Mouse (Mus musculus) heart, adult 2 months (tissue): ENCODE measurements at regions not wholly inside any gene's neighbourhood (a gene's known extent, or its start where the extent isn't known, plus 50 kb on each side); places are given as distances from the start of the nearest gene placed in this dataset.

Experiments used
- DNase-seq, 2 experiments: peaks; one replicate each; pipeline ENCODE4 v3.0.0; 2021
- H3K27ac ChIP-seq: fragments of 200-600 bp; 2 replicates; pipeline ENCODE4 v1.8.1; 2022
- H3K27me3 ChIP-seq: fragments of 200-500 bp; 2 replicates; pipeline ENCODE4 v1.6.1; 2012; ENCODE audit warnings: mild to moderate bottlenecking, low read length, inconsistent platforms, mixed read lengths; ENCODE audit not compliant: control insufficient read depth, insufficient read depth
- H3K36me3 ChIP-seq: fragments of 200-500 bp; 2 replicates; pipeline ENCODE4 v1.6.1; 2012; ENCODE audit warnings: low read length, inconsistent platforms; ENCODE audit not compliant: control insufficient read depth, insufficient read depth
- H3K4me1 ChIP-seq: fragments of 200-500 bp; 2 replicates; pipeline ENCODE4 v1.6.1; 2011; ENCODE audit warnings: low read length; ENCODE audit not compliant: control insufficient read depth, insufficient read depth
- H3K4me3 ChIP-seq: fragments of 200-600 bp; 2 replicates; pipeline ENCODE4 v1.8.1; 2022
- H3K79me2 ChIP-seq: fragments of 200-500 bp; replicated peaks from 2 replicates; pipeline ENCODE4 v1.6.1; 2012; ENCODE audit warnings: mild to moderate bottlenecking, inconsistent platforms, low read length, moderate library complexity, mixed read lengths; ENCODE audit not compliant: control insufficient read depth, insufficient read depth
- H3K9ac ChIP-seq: fragments of 200-500 bp; 2 replicates; pipeline ENCODE4 v1.6.1; 2012; ENCODE audit warnings: low read depth, mild to moderate bottlenecking, control low read depth, inconsistent platforms, low read length, mixed read lengths
- CTCF ChIP-seq: fragments of 200-600 bp; IDR thresholded peaks from 2 replicates; pipeline ENCODE4 v1.8.1; 2022; ENCODE audit warnings: antibody characterized with exemption, mild to moderate bottlenecking, moderate library complexity
- EP300 ChIP-seq: fragments of 200-500 bp; IDR thresholded peaks from 2 replicates; pipeline ENCODE4 v1.6.1; 2011; ENCODE audit warnings: low read depth, low read length, control low read depth; ENCODE audit not compliant: insufficient read depth
- POLR2A ChIP-seq: fragments of 200-500 bp; IDR thresholded peaks from 2 replicates; pipeline ENCODE4 v1.6.1; 2011; ENCODE audit warnings: mild to moderate bottlenecking, low read depth, low read length, control low read depth; ENCODE audit not compliant: insufficient read depth
- WGBS: fragments of 180-500 bp; shearing (Covaris S2); methylation state at CpG from one replicate; pipeline ENCODE4 v1.1.7; 2018; 5-methylcytosine and 5-hydroxymethylcytosine counted together
- intact Hi-C: fragments of 180-260 bp; cut with DNase I; formaldehyde crosslinking; loops from one replicate; pipeline ENCODE4 v1.15.1; 2025

- no peak overlapping the region for H3K27ac ChIP-seq
- H3K27me3 ChIP-seq, result no peaks in the 10 kb centered on the region
- DNase-seq, result no peak
- H3K36me3 ChIP-seq, result no peaks in the 10 kb centered on the region
- H3K4me3 ChIP-seq, result no peak overlapping the region
- 70% methylated on average over 3 of the region's 3 CpGs for WGBS
- H3K9ac ChIP-seq, result no peak overlapping the region
- no peaks in the 10 kb centered on the region for H3K4me1 ChIP-seq
- H3K79me2 ChIP-seq, result no peaks in the 10 kb centered on the region
- no peak for TF ChIP-seq CTCF
- TF ChIP-seq POLR2A, result no peak
- TF ChIP-seq EP300, result no peak
- intact Hi-C loops, result no loop called here
Measured at GRCm38 (mm10) chr10:8136662-8137061, 180.6 kb upstream of the Tab2 start.

GRCm38 (mm10) chr10:8135272-8135671 is 179.2 kb upstream of the Tab2 start:
- no peak for DNase-seq
- Histone ChIP-seq H3K27me3 (no peaks in the 10 kb centered on the region), H3K4me3 (no peak overlapping the region), H3K9ac (no peak overlapping the region), H3K4me1 (no peaks in the 10 kb centered on the region), H3K27ac (no peak overlapping the region), H3K36me3 (no peaks in the 10 kb centered on the region), H3K79me2 (no peaks in the 10 kb centered on the region)
- TF ChIP-seq POLR2A, result no peak
- no peak for TF ChIP-seq EP300
- TF ChIP-seq CTCF, result no peak
- intact Hi-C loops, result no loop called here
- WGBS, result 48% methylated on average over 6 of the region's 7 CpGs

- no peaks in the 10 kb centered on the region for H3K4me1 ChIP-seq
Measured at GRCm38 (mm10) chr10:8134398-8134797, 178.4 kb upstream of the Tab2 start.

GRCm38 (mm10) chr10:8133451-8133952 is 177.5 kb upstream of the Tab2 start:
- no peak for DNase-seq
- 59% methylated on average over 13 of the region's 13 CpGs for WGBS
- no peaks in the 10 kb centered on the region for H3K4me1 ChIP-seq

More at GRCm38 (mm10) chr10:8134398-8134797, 178.4 kb upstream of the Tab2 start:
- H3K9ac ChIP-seq, result no peak overlapping the region
- H3K27ac ChIP-seq, result no peak overlapping the region
- H3K36me3 ChIP-seq, result no peaks in the 10 kb centered on the region
- no peak for DNase-seq
- 100% methylated on average over 1 of the region's 1 CpGs for WGBS
- H3K27me3 ChIP-seq, result no peaks in the 10 kb centered on the region
- intact Hi-C loops, result no loop called here
- H3K79me2 ChIP-seq, result no peaks in the 10 kb centered on the region
- no peak overlapping the region for H3K4me3 ChIP-seq
- TF ChIP-seq EP300 (no peak), CTCF (no peak)

GRCm38 (mm10) chr10:8132795-8133194 is 176.8 kb upstream of the Tab2 start:
- Histone ChIP-seq H3K4me3 (no peak overlapping the region), H3K9ac (no peak overlapping the region), H3K27me3 (no peaks in the 10 kb centered on the region), H3K79me2 (no peaks in the 10 kb centered on the region), H3K36me3 (no peaks in the 10 kb centered on the region), H3K27ac (no peak overlapping the region), H3K4me1 (no peaks in the 10 kb centered on the region)
- WGBS, result 80% methylated on average over 2 of the region's 2 CpGs
- TF ChIP-seq CTCF (no peak), EP300 (no peak), POLR2A (no peak)
- intact Hi-C loops, result no loop called here
- DNase-seq, result no peak

More at GRCm38 (mm10) chr10:8133451-8133952, 177.5 kb upstream of the Tab2 start:
- no peaks in the 10 kb centered on the region for H3K79me2 ChIP-seq
- H3K4me3 ChIP-seq, result no peak overlapping the region
- no peak overlapping the region for H3K9ac ChIP-seq
- TF ChIP-seq CTCF (no peak), POLR2A (no peak), EP300 (no peak)
- no peaks in the 10 kb centered on the region for H3K27me3 ChIP-seq
- intact Hi-C loops, result no loop called here
- H3K36me3 ChIP-seq, result no peaks in the 10 kb centered on the region
- no peak overlapping the region for H3K27ac ChIP-seq

GRCm38 (mm10) chr10:8130472-8131241 is 174.6 kb upstream of the Tab2 start:
- no peaks in the 10 kb centered on the region for H3K36me3 ChIP-seq
- no peak overlapping the region for H3K27ac ChIP-seq

More at GRCm38 (mm10) chr10:8130472-8131241, 174.6 kb upstream of the Tab2 start:
- Histone ChIP-seq H3K27me3 (no peaks in the 10 kb centered on the region), H3K9ac (no peak overlapping the region), H3K4me3 (no peak overlapping the region), H3K4me1 (no peaks in the 10 kb centered on the region), H3K79me2 (no peaks in the 10 kb centered on the region)
- TF ChIP-seq CTCF (no peak), POLR2A (no peak), EP300 (no peak)
- intact Hi-C loops, result no loop called here
- WGBS, result 21% methylated on average over 18 of the region's 18 CpGs
- DNase-seq, result no peak
